Comparison of ENCODE assay signal across 8 mouse cellular contexts in the genomic region with DNA sequence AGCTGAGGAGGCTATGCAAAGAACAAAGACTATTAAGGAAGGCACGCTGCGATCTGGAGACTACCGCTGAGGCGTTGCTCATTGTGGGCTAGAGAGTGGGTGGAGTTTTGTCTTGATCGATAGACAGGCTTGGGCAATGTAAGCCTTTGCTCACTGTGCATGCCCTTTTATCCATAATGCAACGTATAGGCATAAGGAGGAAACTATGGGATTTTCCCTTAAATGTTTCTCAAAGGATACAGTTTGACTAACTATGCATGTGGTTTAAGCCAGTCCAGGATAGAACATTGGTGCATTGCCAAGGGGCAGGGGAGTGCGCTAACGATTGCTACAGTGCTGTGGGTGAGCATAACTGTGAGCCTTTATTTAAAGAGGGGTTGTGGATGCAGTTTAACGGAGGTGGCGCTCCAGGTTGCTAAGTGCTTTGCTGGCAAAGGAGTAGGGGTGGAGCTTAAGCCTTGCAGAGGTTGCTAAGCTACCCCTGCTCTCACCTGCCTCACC. TPM values are rescaled to one million over a fixed set of nuclear protein-coding genes. Genes with fewer than 3 reads are reported as not detected.
A peak's percentile ranks its signal among the peaks of the same experiment; 100 is the strongest.
DNase-seq lines count a peak whose midpoint lies in the region; ATAC-seq lines count a peak whose summit lies in the region.

No protein-coding gene starts in this region.

- H3K9me3 ChIP-seq in embryonic facial prominence, embryonic 12.5 days: no peaks in the 10 kb centered on the region
- no peaks in the 10 kb centered on the region for H3K9me3 ChIP-seq in hindbrain, embryonic 16.5 days (ENCODE audit: control insufficient read depth, low read length)
- H3K9me3 ChIP-seq in midbrain, embryonic 12.5 days: no peaks in the 10 kb centered on the region

- DNase-seq in kidney, adult 11 months: peak; percentile 36
- no peak for DNase-seq in kidney, adult 9 months
- peak; percentile 35 to 72 for DNase-seq in left cerebral cortex, adult 8-10 months (ENCODE audit: low spot score in 2 of 2)
- DNase-seq in yolk sac, embryonic 10.5 days (ENCODE audit: low spot score): no peak
- no peak for DNase-seq in B cell, adult 2 months

- peak overlapping the region; percentile 30; the same call in 1 of the 2 replicates for H3K9ac ChIP-seq in embryonic facial prominence, embryonic 12.5 days
- peak overlapping the region; percentile 65 for H3K9ac ChIP-seq in hindbrain, embryonic 16.5 days (ENCODE audit: low read depth, low read length)
- H3K9ac ChIP-seq in midbrain, embryonic 12.5 days (replicated peaks): peak overlapping the region; percentile 44; the same call in 1 of the 2 replicates

- WGBS in embryonic facial prominence, embryonic 12.5 days: 7% methylated on average over 10 of the region's 10 CpGs
- 4% methylated on average over 10 of the region's 10 CpGs for WGBS in hindbrain, embryonic 16.5 days
- WGBS in midbrain, embryonic 12.5 days: 4% methylated on average over 10 of the region's 10 CpGs

- H3K27me3 ChIP-seq in embryonic facial prominence, embryonic 12.5 days: no peaks in the 10 kb centered on the region
- no peaks in the 10 kb centered on the region for H3K27me3 ChIP-seq in hindbrain, embryonic 16.5 days (replicated peaks; ENCODE audit: control insufficient read depth, insufficient read depth, low read length)
- no peaks in the 10 kb centered on the region for H3K27me3 ChIP-seq in midbrain, embryonic 12.5 days

- H3K4me3 ChIP-seq in embryonic facial prominence, embryonic 12.5 days: peak overlapping the region; percentile 36
- H3K4me3 ChIP-seq in hindbrain, embryonic 16.5 days (ENCODE audit: low read length): peak overlapping the region; percentile 44
- peak overlapping the region; percentile 46 for H3K4me3 ChIP-seq in midbrain, embryonic 12.5 days

- ATAC-seq in embryonic facial prominence, embryonic 12.5 days (ENCODE audit: insufficient number of reproducible peaks, insufficient read depth, low FRiP score, low TSS enrichment): peak; percentile 75; the same call in 1 of the 2 replicates
- peak; percentile 93 for ATAC-seq in hindbrain, embryonic 16.5 days
- peak; percentile 71 for ATAC-seq in midbrain, embryonic 12.5 days (ENCODE audit: low FRiP score, low read depth)

- peak overlapping the region; percentile 72 for H3K4me2 ChIP-seq in embryonic facial prominence, embryonic 12.5 days (replicated peaks)
- H3K4me2 ChIP-seq in hindbrain, embryonic 16.5 days (ENCODE audit: low read length): peak overlapping the region; percentile 75
- H3K4me2 ChIP-seq in midbrain, embryonic 12.5 days (replicated peaks): peak overlapping the region; percentile 68

- no peaks in the 10 kb centered on the region for H3K4me1 ChIP-seq in embryonic facial prominence, embryonic 12.5 days
- no peaks in the 10 kb centered on the region for H3K4me1 ChIP-seq in hindbrain, embryonic 16.5 days (ENCODE audit: control insufficient read depth, insufficient read depth, low read depth, low read length)
- H3K4me1 ChIP-seq in midbrain, embryonic 12.5 days: 0 out of 2 replicates have a peak, but pooled peaks cover 7% of the 10 kb centered on the region

- no peaks in the 10 kb centered on the region for H3K36me3 ChIP-seq in embryonic facial prominence, embryonic 12.5 days
- H3K36me3 ChIP-seq in hindbrain, embryonic 16.5 days (ENCODE audit: control insufficient read depth, insufficient read depth, low read length): no peaks in the 10 kb centered on the region
- H3K36me3 ChIP-seq in midbrain, embryonic 12.5 days: no peaks in the 10 kb centered on the region

- no peak overlapping the region for H3K27ac ChIP-seq in embryonic facial prominence, embryonic 12.5 days
- peak overlapping the region; percentile 81 for H3K27ac ChIP-seq in hindbrain, embryonic 16.5 days (ENCODE audit: low read depth, low read length)
- 0 out of 2 replicates have a peak overlapping the region, but pooled peaks have one; percentile 32 for H3K27ac ChIP-seq in midbrain, embryonic 12.5 days (replicated peaks)

RNA-seq across cellular contexts. Expression of gene Asb5, which starts 20.1 kb away (rescaled TPM):
- 7.5 and 9.2 TPM in 2 replicates for polyA plus RNA-seq in embryonic facial prominence, embryonic 12.5 days (2016; fragmentation: Nextera tagmentation; extraction: Ambion mirVana)
- 6.0 and 6.2 TPM in 2 replicates for polyA plus RNA-seq in hindbrain, embryonic 16.5 days (2015; fragmentation: Nextera tagmentation; extraction: Ambion mirVana)
- 1 to 10 TPM in 3 of 4 experiments, under 1 TPM in 1; 0.39 to 2.1 (median 1.7) TPM for total RNA-seq in left cerebral cortex, adult 8-10 months (2022)
- polyA plus RNA-seq in midbrain, embryonic 12.5 days (2016; fragmentation: Nextera tagmentation; extraction: Ambion mirVana): 5.8 and 6.6 TPM in 2 replicates

RNA-seq across cellular contexts. Expression of gene Spcs3, which starts 20.5 kb away (rescaled TPM):
- polyA plus RNA-seq in embryonic facial prominence, embryonic 12.5 days (2016; fragmentation: Nextera tagmentation; extraction: Ambion mirVana): 85.1 and 93.6 TPM in 2 replicates
- 48.5 and 49.4 TPM in 2 replicates for polyA plus RNA-seq in hindbrain, embryonic 16.5 days (2015; fragmentation: Nextera tagmentation; extraction: Ambion mirVana)
- 10 to 100 TPM; 57.0 to 67.0 (median 61.7) TPM for total RNA-seq in left cerebral cortex, adult 8-10 months (2022)
- polyA plus RNA-seq in midbrain, embryonic 12.5 days (2016; fragmentation: Nextera tagmentation; extraction: Ambion mirVana): 76.5 and 79.0 TPM in 2 replicates

Comparison
In these comparisons a context has a peak if more than half of its experiments do, and no peak if none do; other contexts are left out.
1. DNase-seq: peak in kidney, adult 11 months (single experiment) and left cerebral cortex, adult 8-10 months (2 of 2); none in kidney, adult 9 months (single experiment), yolk sac, embryonic 10.5 days (single experiment) and B cell, adult 2 months (0 of 2).
2. Peak in every context shown above with its lines, with median percentiles within 50 percentile points of each other: ATAC-seq, H3K4me2 ChIP-seq, H3K4me3 ChIP-seq and H3K9ac ChIP-seq.